Mouse (Mus musculus): ENCODE results near the gene Hoxc4.

GRCm38 (mm10) chr15:103040601-103041000 is 21.9 kb downstream of the Hoxc4 start:
- no peak for TF ChIP-seq EP300 (IDR thresholded peaks at IDR 0.05; ENCODE audit: low read depth)
- TF ChIP-seq CTCF (IDR thresholded peaks at IDR 0.05; ENCODE audit: low read depth), result no peak

Measured in liver, embryonic 14.5 days (tissue).